Mouse (Mus musculus) lung, adult 2 months (tissue): ENCODE results near the gene Ccl20. TPM values are rescaled to one million over a fixed set of nuclear protein-coding genes. Genes with fewer than 3 reads are reported as not detected.

Experiments
- DNase-seq: peaks from one replicate; pipeline ENCODE4 v3.0.0; 2022
- H3K4me1 ChIP-seq: fragments of 200-500 bp; 2 replicates; pipeline ENCODE4 v1.6.1; 2011; ENCODE audit warnings: low read length; ENCODE audit not compliant: control insufficient read depth, insufficient read depth
- H3K4me3 ChIP-seq: fragments of 200-500 bp; replicated peaks from 2 replicates; pipeline ENCODE3; 2011; ENCODE audit warnings: low read depth, mild to moderate bottlenecking, control low read depth, low read length; ENCODE audit errors: extremely low read depth
- CTCF ChIP-seq: fragments of 200-500 bp; IDR thresholded peaks from 2 replicates; pipeline ENCODE4 v1.5.1; 2011; ENCODE audit warnings: mild to moderate bottlenecking, low read length, control low read depth; ENCODE audit not compliant: insufficient read depth
- POLR2A ChIP-seq: fragments of 200-500 bp; IDR thresholded peaks from 2 replicates; pipeline ENCODE4 v1.6.1; 2011; ENCODE audit warnings: low read depth, mild to moderate bottlenecking, control low read depth, low read length, borderline replicate concordance; ENCODE audit errors: extremely low read depth
- WGBS: fragments of 180-500 bp; shearing (Covaris S2); methylation state at CpG from one replicate; pipeline ENCODE4 v1.1.7; 2018; 5-methylcytosine and 5-hydroxymethylcytosine counted together
- polyA plus RNA-seq: library from polyadenylated mRNA; depleted of rRNA; stranded (reverse); fragments of >200 nt; gene quantifications from 2 replicates; pipeline ENCODE4 v1.2.3, GENCODE M21; 2012

The Ccl20 gene
- polyA plus RNA-seq, 1 experiment, result 0.32 TPM

GRCm38 (mm10) chr1:83135829-83136228 lies 19.3 kb downstream of the Ccl20 start:
- DNase-seq, result peak; percentile 44
- no peak for TF ChIP-seq POLR2A
- no peak for TF ChIP-seq CTCF
- WGBS, result 24% methylated on average over 7 of the region's 7 CpGs

GRCm38 (mm10) chr1:83137847-83138246 lies 21.3 kb downstream of the Ccl20 start:
- WGBS, result 53% methylated on average over 8 of the region's 8 CpGs
- Histone ChIP-seq H3K4me1 (peaks cover 6% of the 10 kb centered on the region; the same call in 1 of the 2 replicates), H3K4me3 (no peak overlapping the region)
- no peak for DNase-seq
- TF ChIP-seq POLR2A, result no peak
- TF ChIP-seq CTCF, result no peak

More at GRCm38 (mm10) chr1:83135829-83136228, 19.3 kb downstream of the Ccl20 start:
- Histone ChIP-seq H3K4me1 (peaks cover 6% of the 10 kb centered on the region; the same call in 1 of the 2 replicates), H3K4me3 (no peak overlapping the region)

GRCm38 (mm10) chr1:83138721-83139120 lies 22.2 kb downstream of the Ccl20 start:
- 82% methylated on average over 6 of the region's 6 CpGs for WGBS
- DNase-seq, result no peak
- H3K4me1 ChIP-seq, result peaks cover 6% of the 10 kb centered on the region; the same call in 1 of the 2 replicates
- no peak overlapping the region for H3K4me3 ChIP-seq
- TF ChIP-seq POLR2A, result no peak
- no peak for TF ChIP-seq CTCF

- Histone ChIP-seq H3K4me3 (no peak overlapping the region), H3K4me1 (no peaks in the 10 kb centered on the region; the same call in 1 of the 2 replicates)
- no peak for DNase-seq
- 58% methylated on average over 8 of the region's 8 CpGs for WGBS
- TF ChIP-seq CTCF (no peak), POLR2A (no peak)
These were observed 24.9 kb downstream of the Ccl20 start for GRCm38 (mm10) chr1:83141510-83141909.

GRCm38 (mm10) chr1:83142055-83142454 lies 25.5 kb downstream of the Ccl20 start:
- 55% methylated on average over 5 of the region's 5 CpGs for WGBS
- peak; percentile 39 for DNase-seq
- Histone ChIP-seq H3K4me1 (no peaks in the 10 kb centered on the region; the same call in 1 of the 2 replicates), H3K4me3 (no peak overlapping the region)
- TF ChIP-seq POLR2A (no peak), CTCF (no peak)

GRCm38 (mm10) chr1:83146547-83146946 lies 30.0 kb downstream of the Ccl20 start:
- H3K4me1 ChIP-seq, result no peaks in the 10 kb centered on the region; the same call in 1 of the 2 replicates
- DNase-seq, result no peak
- no peak overlapping the region for H3K4me3 ChIP-seq
- TF ChIP-seq CTCF (no peak), POLR2A (no peak)
- 51% methylated on average over 2 of the region's 2 CpGs for WGBS

GRCm38 (mm10) chr1:83150227-83150626 lies 33.7 kb downstream of the Ccl20 start:
- Histone ChIP-seq H3K4me1 (no peaks in the 10 kb centered on the region), H3K4me3 (no peak overlapping the region)
- no peak for DNase-seq
- TF ChIP-seq POLR2A (no peak), CTCF (no peak)
- 58% methylated on average over 3 of the region's 3 CpGs for WGBS

- Histone ChIP-seq H3K4me1 (no peaks in the 10 kb centered on the region), H3K4me3 (no peak overlapping the region)
- TF ChIP-seq POLR2A, result no peak
- TF ChIP-seq CTCF, result no peak
- 80% methylated on average over 3 of the region's 3 CpGs for WGBS
- no peak for DNase-seq
These were observed 36.4 kb downstream of the Ccl20 start for GRCm38 (mm10) chr1:83152961-83153360.

- no peak overlapping the region for H3K4me3 ChIP-seq
- no peaks in the 10 kb centered on the region for H3K4me1 ChIP-seq
- WGBS, result 53% methylated on average over 1 of the region's 1 CpGs
- DNase-seq, result no peak
- TF ChIP-seq POLR2A (no peak), CTCF (no peak)
These were observed 40.3 kb downstream of the Ccl20 start for GRCm38 (mm10) chr1:83156876-83157275.

- Histone ChIP-seq H3K4me3 (peak within 1 kb of the TSS; percentile 63), H3K4me1 (no peaks in the 10 kb centered on the region)
- DNase-seq, result peak; percentile 49
- WGBS, result under 1% methylated on average over 16 of the region's 16 CpGs
- no peak for TF ChIP-seq CTCF
- no peak for TF ChIP-seq POLR2A
These were observed 43.0 kb downstream of the Ccl20 start, which contains the start of gene Daw1 for GRCm38 (mm10) chr1:83159603-83160002. Gene Daw1 (plus strand): TSS chr1:83159752.

- WGBS, result 74% methylated on average over 3 of the region's 3 CpGs
- Histone ChIP-seq H3K4me1 (no peaks in the 10 kb centered on the region), H3K4me3 (no peak overlapping the region)
- no peak for TF ChIP-seq POLR2A
- no peak for TF ChIP-seq CTCF
- no peak for DNase-seq
These were observed 45.1 kb downstream of the Ccl20 start for GRCm38 (mm10) chr1:83161658-83162057.
